Mouse (Mus musculus) small intestine, adult 2 months (tissue): ENCODE results near the gene Tnfrsf21.

Source experiments
- CTCF ChIP-seq: fragments of 200-500 bp; IDR thresholded peaks from 2 replicates; pipeline ENCODE4 v1.5.1; 2012; ENCODE audit warnings: low read depth, mild to moderate bottlenecking, control low read depth, inconsistent platforms, low read length, moderate library complexity, mixed read lengths; ENCODE audit not compliant: insufficient replicate concordance, insufficient read length; ENCODE audit errors: extremely low read depth
- POLR2A ChIP-seq: fragments of 200-500 bp; IDR thresholded peaks from 2 replicates; pipeline ENCODE4 v1.6.1; 2012; ENCODE audit warnings: low read depth, mild to moderate bottlenecking, control low read depth, inconsistent platforms, low read length, moderate library complexity

DNA sequence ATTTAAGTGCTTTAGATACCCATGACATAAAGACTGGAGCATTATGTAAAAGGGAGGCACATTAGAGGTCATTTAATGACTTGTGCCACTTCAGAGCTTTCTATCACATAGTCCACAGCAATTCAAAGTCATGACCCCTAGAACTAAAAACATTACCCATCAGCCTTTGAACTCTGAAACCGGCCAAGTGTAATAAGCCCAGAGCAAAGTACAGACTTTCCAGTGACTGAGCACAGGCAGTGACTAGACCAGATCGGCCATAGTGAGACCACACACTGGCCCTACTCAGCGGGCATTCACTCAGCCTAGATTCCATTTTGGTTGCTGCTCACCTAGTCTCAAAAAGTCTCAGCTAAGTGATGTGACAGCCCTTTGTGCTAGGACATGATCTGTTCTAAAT is 89.8 kb downstream of the Tnfrsf21 start:
- no peak for TF ChIP-seq CTCF
- no peak for TF ChIP-seq POLR2A
